Mouse (Mus musculus): ENCODE measurements around the gene Cetn4. TPM values are rescaled to one million over a fixed set of nuclear protein-coding genes. Genes with fewer than 3 reads are reported as not detected.

The Cetn4 gene
- polyA plus RNA-seq (2016; fragmentation: Nextera tagmentation; extraction: Ambion mirVana): 2.9 and 4.4 TPM in 2 replicates

- Histone ChIP-seq H3K9me3 (replicated peaks) (no peaks in the 10 kb centered on the region), H3K9ac (peak within 1 kb of the TSS; percentile 92), H3K4me2 (replicated peaks) (peak within 1 kb of the TSS; percentile 69), H3K4me3 (peak within 1 kb of the TSS; percentile 71), H3K27me3 (no peaks in the 10 kb centered on the region), H3K36me3 (no peaks in the 10 kb centered on the region), H3K27ac (peak within 1 kb of the TSS; percentile 60; the same call in 1 of the 2 replicates), H3K4me1 (peaks cover 9% of the 10 kb centered on the region)
- ATAC-seq (ENCODE audit: low FRiP score): peak; percentile 100
- WGBS: under 1% methylated on average over 54 of the region's 54 CpGs
Observed at GRCm38 (mm10) chr3:37312370-37312941, at the start of gene Cetn4, which contains the start of gene Bbs12. Gene Cetn4, minus strand, starts transcription at chr3:37312708. Gene Bbs12, plus strand, starts transcription at chr3:37312554.

- no peak for ATAC-seq (ENCODE audit: low FRiP score)
- Histone ChIP-seq H3K36me3 (no peaks in the 10 kb centered on the region), H3K9me3 (replicated peaks) (no peaks in the 10 kb centered on the region), H3K4me3 (no peak overlapping the region), H3K9ac (no peak overlapping the region), H3K27ac (no peak overlapping the region), H3K4me2 (replicated peaks) (no peak overlapping the region), H3K27me3 (no peaks in the 10 kb centered on the region), H3K4me1 (no peaks in the 10 kb centered on the region)
- 84% methylated on average over 9 of the region's 9 CpGs for WGBS
Observed at GRCm38 (mm10) chr3:37360729-37361128, 48.2 kb upstream of the Cetn4 start.

- peaks cover under 1% of the 10 kb centered on the region for H3K27me3 ChIP-seq
- H3K9ac ChIP-seq: no peak overlapping the region
- H3K4me2 ChIP-seq (replicated peaks): no peak overlapping the region
- WGBS: 86% methylated on average over 1 of the region's 1 CpGs
- H3K4me3 ChIP-seq: no peak overlapping the region
- H3K36me3 ChIP-seq: no peaks in the 10 kb centered on the region
- ATAC-seq (ENCODE audit: low FRiP score): no peak
- H3K9me3 ChIP-seq (replicated peaks): no peaks in the 10 kb centered on the region
- H3K27ac ChIP-seq: no peak overlapping the region
- H3K4me1 ChIP-seq: no peaks in the 10 kb centered on the region
Observed at GRCm38 (mm10) chr3:37354737-37355136, 42.2 kb upstream of the Cetn4 start.

DNA sequence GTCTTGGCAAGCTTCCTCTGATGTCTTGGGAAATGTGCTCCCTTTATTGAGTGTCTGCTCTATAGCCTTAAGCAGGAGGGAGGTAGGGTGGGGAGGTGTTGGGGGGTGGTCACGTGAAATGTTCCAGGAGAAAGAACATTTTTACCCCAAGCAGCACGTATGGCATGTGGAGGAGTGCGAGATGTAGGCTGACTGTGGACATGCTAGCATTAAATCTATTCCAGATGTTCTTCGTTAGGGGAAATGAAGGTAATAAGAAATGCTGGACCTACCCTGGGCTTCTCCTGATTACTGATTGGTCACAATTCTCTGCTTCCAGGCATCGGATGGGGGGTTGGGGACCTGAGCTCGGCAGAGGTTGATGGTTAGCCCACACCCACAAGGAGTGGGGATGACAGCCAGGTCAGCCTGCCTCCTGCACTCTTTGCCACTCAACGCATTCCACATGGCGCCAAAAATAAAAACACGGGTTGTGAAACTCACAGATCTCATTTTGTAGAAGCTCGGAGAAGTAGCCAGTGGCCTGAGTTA lies 41.5 kb upstream of the Cetn4 start:
- Histone ChIP-seq H3K4me3 (no peak overlapping the region), H3K36me3 (no peaks in the 10 kb centered on the region), H3K4me2 (replicated peaks) (no peak overlapping the region), H3K27me3 (peaks cover 8% of the 10 kb centered on the region), H3K9ac (no peak overlapping the region), H3K9me3 (replicated peaks) (no peaks in the 10 kb centered on the region), H3K4me1 (peaks cover 2% of the 10 kb centered on the region), H3K27ac (no peak overlapping the region)
- no peak for ATAC-seq (ENCODE audit: low FRiP score)
- 84% methylated on average over 10 of the region's 10 CpGs for WGBS

DNA sequence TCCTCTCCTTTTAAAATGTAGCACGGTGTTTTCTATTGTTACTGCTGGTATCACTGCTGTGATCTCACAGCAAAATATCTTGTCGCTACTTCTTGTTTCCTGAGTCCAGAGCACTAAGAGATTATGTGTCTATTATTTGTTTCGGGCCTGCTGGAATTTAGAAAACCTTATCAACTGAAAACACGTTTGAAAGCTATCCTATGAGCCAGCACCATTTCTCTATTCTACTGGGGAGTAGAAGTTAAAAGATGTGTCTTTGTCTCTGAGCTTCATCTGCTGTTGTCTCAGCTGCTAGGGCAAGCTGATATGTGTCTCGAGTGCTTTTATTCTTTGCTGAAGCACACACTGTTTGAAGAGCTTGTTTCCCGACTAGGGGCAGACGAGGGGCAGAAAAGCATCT lies 37.9 kb upstream of the Cetn4 start:
- no peaks in the 10 kb centered on the region for H3K36me3 ChIP-seq
- ATAC-seq (ENCODE audit: low FRiP score): no peak
- no peak overlapping the region for H3K4me2 ChIP-seq (replicated peaks)
- H3K27me3 ChIP-seq: peaks cover 30% of the 10 kb centered on the region
- H3K9me3 ChIP-seq (replicated peaks): no peaks in the 10 kb centered on the region
- no peak overlapping the region for H3K27ac ChIP-seq
- H3K4me3 ChIP-seq: no peak overlapping the region
- WGBS: 66% methylated on average over 7 of the region's 7 CpGs
- peaks cover 12% of the 10 kb centered on the region for H3K4me1 ChIP-seq
- no peak overlapping the region for H3K9ac ChIP-seq

- Histone ChIP-seq H3K9ac (peak overlapping the region; percentile 76), H3K9me3 (replicated peaks) (no peaks in the 10 kb centered on the region), H3K27me3 (peaks cover 33% of the 10 kb centered on the region), H3K27ac (no peak overlapping the region), H3K36me3 (no peaks in the 10 kb centered on the region), H3K4me1 (peaks cover 12% of the 10 kb centered on the region), H3K4me2 (replicated peaks) (peak overlapping the region; percentile 100), H3K4me3 (peak overlapping the region; percentile 70)
- no peak; the same call in 1 of the 2 replicates for ATAC-seq (ENCODE audit: low FRiP score)
- WGBS: 15% methylated on average over 8 of the region's 8 CpGs
Observed at GRCm38 (mm10) chr3:37349166-37349548, 36.6 kb upstream of the Cetn4 start.

DNA sequence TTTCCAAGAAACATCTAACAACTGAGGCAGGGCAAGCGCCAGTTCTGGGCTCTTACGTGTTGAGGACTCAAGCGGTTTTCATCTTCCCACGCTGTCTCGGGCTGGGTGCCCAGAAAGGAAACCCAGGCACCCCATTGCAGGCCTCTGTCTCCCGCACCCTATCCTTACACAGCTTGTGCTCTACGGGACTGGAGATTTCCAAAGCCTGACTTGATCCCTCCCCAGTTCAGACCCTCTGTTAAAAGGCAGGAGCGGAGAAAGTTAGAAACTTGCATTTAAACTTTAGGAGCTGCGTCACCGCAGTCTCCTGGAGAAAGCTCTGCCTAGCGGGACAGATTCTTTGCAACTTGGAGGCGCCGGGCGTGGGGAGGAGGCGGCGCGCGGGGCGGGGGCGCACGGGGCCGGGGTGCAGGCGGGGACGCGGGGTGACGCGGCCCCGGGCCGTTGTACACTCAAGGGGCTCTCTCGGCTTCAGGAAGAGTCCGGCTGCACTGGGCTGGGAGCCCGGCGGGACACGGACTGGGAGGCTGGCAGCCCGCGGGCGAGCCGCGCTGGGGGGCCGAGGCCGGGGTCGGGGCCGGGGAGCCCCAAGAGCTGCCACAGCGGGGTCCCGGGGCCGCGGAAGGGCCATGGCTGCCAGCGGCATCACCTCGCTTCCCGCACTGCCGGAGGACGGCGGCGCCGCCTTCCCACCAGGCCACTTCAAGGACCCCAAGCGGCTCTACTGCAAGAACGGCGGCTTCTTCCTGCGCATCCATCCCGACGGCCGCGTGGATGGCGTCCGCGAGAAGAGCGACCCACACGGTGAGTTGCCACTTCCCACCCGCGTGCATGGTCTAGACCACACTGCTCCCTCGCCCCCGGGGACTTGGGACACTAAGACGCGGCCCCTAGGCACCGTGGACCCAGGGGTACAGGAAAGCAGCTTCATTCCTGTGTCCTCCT lies 36.0 kb upstream of the Cetn4 start, which contains the start of gene Fgf2:
Fgf2 (plus strand) TSS at position 126 of the 945 bp plus-strand sequence.
- Histone ChIP-seq H3K36me3 (no peaks in the 10 kb centered on the region), H3K4me1 (peaks cover 12% of the 10 kb centered on the region), H3K9me3 (replicated peaks) (no peaks in the 10 kb centered on the region), H3K27me3 (peaks cover 33% of the 10 kb centered on the region), H3K27ac (no peak within 1 kb of the TSS), H3K4me2 (replicated peaks) (peak within 1 kb of the TSS; percentile 100), H3K9ac (peak within 1 kb of the TSS; percentile 76), H3K4me3 (peak within 1 kb of the TSS; percentile 70)
- ATAC-seq (ENCODE audit: low FRiP score): peak; percentile 71
- WGBS: under 1% methylated on average over 67 of the region's 75 CpGs

DNA sequence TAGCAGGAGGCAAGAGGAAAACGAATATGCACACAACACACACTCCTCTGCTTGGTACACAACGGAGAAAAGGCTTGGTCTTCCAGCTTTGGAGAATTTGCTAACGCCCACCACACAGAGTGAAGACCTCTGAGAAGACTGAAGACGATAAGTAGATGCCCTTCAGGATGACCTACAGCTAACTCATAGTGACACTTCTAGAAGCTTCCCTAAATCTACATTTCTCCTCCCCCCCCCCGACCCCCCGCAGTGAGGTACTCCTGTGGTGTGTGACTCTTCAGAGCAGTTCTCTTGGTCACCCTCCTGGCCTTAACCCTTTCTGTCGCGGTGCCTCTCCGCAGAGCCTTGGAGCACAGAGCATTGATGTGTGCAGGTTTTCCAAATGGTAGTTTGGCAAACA lies 35.2 kb upstream of the Cetn4 start:
- 32% methylated on average over 9 of the region's 9 CpGs for WGBS
- Histone ChIP-seq H3K9ac (no peak overlapping the region), H3K4me3 (no peak overlapping the region), H3K4me2 (replicated peaks) (peak overlapping the region; percentile 100), H3K36me3 (no peaks in the 10 kb centered on the region), H3K9me3 (replicated peaks) (no peaks in the 10 kb centered on the region), H3K27me3 (peaks cover 33% of the 10 kb centered on the region), H3K27ac (no peak overlapping the region), H3K4me1 (peaks cover 12% of the 10 kb centered on the region)
- ATAC-seq (ENCODE audit: low FRiP score): no peak

- H3K9me3 ChIP-seq (replicated peaks): no peaks in the 10 kb centered on the region
- no peak for ATAC-seq (ENCODE audit: low FRiP score)
- H3K27ac ChIP-seq: no peak overlapping the region
- WGBS: 75% methylated on average over 5 of the region's 5 CpGs
- H3K4me1 ChIP-seq: 0 out of 2 replicates have a peak, but pooled peaks cover under 1% of the 10 kb centered on the region
- no peak overlapping the region for H3K4me2 ChIP-seq (replicated peaks)
- H3K4me3 ChIP-seq: no peak overlapping the region
- no peaks in the 10 kb centered on the region for H3K36me3 ChIP-seq
- H3K9ac ChIP-seq: no peak overlapping the region
- H3K27me3 ChIP-seq: peaks cover 15% of the 10 kb centered on the region
Observed at GRCm38 (mm10) chr3:37342811-37343210, 30.3 kb upstream of the Cetn4 start.

GRCm38 (mm10) chr3:37341110-37341509 lies 28.6 kb upstream of the Cetn4 start:
- no peaks in the 10 kb centered on the region for H3K4me1 ChIP-seq
- ATAC-seq (ENCODE audit: low FRiP score): no peak
- H3K4me2 ChIP-seq (replicated peaks): no peak overlapping the region
- no peaks in the 10 kb centered on the region for H3K9me3 ChIP-seq (replicated peaks)
- H3K9ac ChIP-seq: no peak overlapping the region
- H3K27ac ChIP-seq: no peak overlapping the region
- 61% methylated on average over 5 of the region's 5 CpGs for WGBS
- no peak overlapping the region for H3K4me3 ChIP-seq
- no peaks in the 10 kb centered on the region for H3K36me3 ChIP-seq
- H3K27me3 ChIP-seq: 0 out of 2 replicates have a peak, but pooled peaks cover 4% of the 10 kb centered on the region

DNA sequence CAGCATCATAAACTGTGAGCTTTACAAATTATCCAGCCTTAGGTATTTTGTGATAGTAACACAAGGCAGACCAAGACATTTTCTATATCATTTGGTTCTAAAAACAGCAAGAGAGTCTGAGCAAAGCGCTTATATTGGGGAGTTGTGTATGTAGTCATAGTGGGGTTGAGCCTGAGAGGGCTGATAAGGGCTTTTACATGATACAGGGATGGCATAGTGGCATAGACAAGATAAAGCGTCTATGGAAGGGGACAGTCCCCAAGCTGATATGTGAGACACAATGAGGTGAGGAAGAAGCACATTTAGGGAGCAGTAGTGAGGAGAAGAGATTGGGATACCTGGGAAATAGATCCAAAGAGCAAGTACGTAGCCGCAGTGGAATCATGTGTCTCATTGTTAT lies 21.5 kb upstream of the Cetn4 start:
- Histone ChIP-seq H3K4me2 (replicated peaks) (no peak overlapping the region), H3K9ac (no peak overlapping the region)
- 95% methylated on average over 4 of the region's 4 CpGs for WGBS

GRCm38 (mm10) chr3:37331999-37332449 lies 19.5 kb upstream of the Cetn4 start:
- Histone ChIP-seq H3K4me1 (no peaks in the 10 kb centered on the region), H3K27ac (no peak overlapping the region), H3K9ac (no peak overlapping the region), H3K4me3 (no peak overlapping the region), H3K4me2 (replicated peaks) (no peak overlapping the region), H3K27me3 (no peaks in the 10 kb centered on the region), H3K36me3 (no peaks in the 10 kb centered on the region), H3K9me3 (replicated peaks) (no peaks in the 10 kb centered on the region)
- no peak for ATAC-seq (ENCODE audit: low FRiP score)
- WGBS: 73% methylated on average over 6 of the region's 6 CpGs

More for the DNA sequence above, 21.5 kb upstream of the Cetn4 start:
- Histone ChIP-seq H3K9me3 (replicated peaks) (no peaks in the 10 kb centered on the region), H3K36me3 (no peaks in the 10 kb centered on the region), H3K27me3 (no peaks in the 10 kb centered on the region), H3K27ac (no peak overlapping the region), H3K4me1 (no peaks in the 10 kb centered on the region), H3K4me3 (no peak overlapping the region)
- ATAC-seq (ENCODE audit: low FRiP score): no peak
